17 mouse cellular contexts compared by ENCODE assay signal in the genomic region with DNA sequence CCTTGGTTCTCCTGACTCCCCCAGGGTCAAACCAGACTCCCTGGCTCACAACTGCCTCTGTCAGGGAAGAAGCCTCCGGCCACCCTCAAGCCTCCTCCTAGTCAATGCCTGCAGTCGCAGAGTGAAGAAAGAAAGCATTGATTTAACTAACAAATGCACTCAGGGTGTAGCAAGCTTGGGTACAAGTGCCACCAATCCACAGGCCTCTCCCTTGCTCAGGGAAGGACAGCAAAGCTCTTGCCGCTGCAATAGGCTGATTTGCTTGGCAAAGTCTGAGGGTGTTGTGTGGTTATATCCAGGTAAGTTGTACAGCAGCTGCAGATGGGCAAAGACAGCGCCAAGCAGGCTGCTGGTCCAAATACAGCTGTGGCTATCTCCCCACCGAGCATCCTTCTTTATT. TPM values are rescaled to one million over a fixed set of nuclear protein-coding genes. Genes with fewer than 3 reads are reported as not detected.
DNase-seq lines count a peak whose midpoint lies in the region; ATAC-seq and TF ChIP-seq lines count a peak whose summit lies in the region.
"Had no signal": no experiment of that assay in that cellular context is flagged by ENCODE, and none has a peak within 500 bp of the region (broad histone marks: within the 10 kb centered on the region; RNA-seq: fewer than 3 reads in every experiment).

No protein-coding gene starts in this region.

- no peak overlapping the region for H3K9ac ChIP-seq in hindbrain, postnatal 0 days (replicated peaks; ENCODE audit: low read length)
- H3K9ac ChIP-seq in midbrain, embryonic 12.5 days (replicated peaks) = no peak overlapping the region
- H3K9ac ChIP-seq in midbrain, postnatal 0 days (replicated peaks; ENCODE audit: low read length, poor library complexity, severe bottlenecking) = no peak overlapping the region
- no peak overlapping the region for H3K9ac ChIP-seq in intestine, embryonic 14.5 days (ENCODE audit: low read length)
- H3K9ac ChIP-seq in stomach, embryonic 15.5 days = no peak overlapping the region
- H3K9ac ChIP-seq: hindbrain, embryonic 14.5 days had no signal

- ATAC-seq in hindbrain, postnatal 0 days = no peak
- no peak for ATAC-seq in midbrain, embryonic 12.5 days (ENCODE audit: low FRiP score, low read depth)
- no peak for ATAC-seq in midbrain, postnatal 0 days (ENCODE audit: low FRiP score)
- no peak for ATAC-seq in intestine, embryonic 14.5 days (replicated peaks; ENCODE audit: low FRiP score, low TSS enrichment, low read depth)
- ATAC-seq in stomach, embryonic 15.5 days (ENCODE audit: insufficient read depth, low FRiP score, low read depth) = no peak

- H3K9me3 ChIP-seq in hindbrain, embryonic 10.5 days = no peaks in the 10 kb centered on the region
- H3K9me3 ChIP-seq in hindbrain, postnatal 0 days (ENCODE audit: low read length) = no peaks in the 10 kb centered on the region
- H3K9me3 ChIP-seq in midbrain, embryonic 12.5 days = no peaks in the 10 kb centered on the region
- no peaks in the 10 kb centered on the region for H3K9me3 ChIP-seq in midbrain, postnatal 0 days (ENCODE audit: low read length)
- H3K9me3 ChIP-seq in intestine, embryonic 14.5 days (ENCODE audit: control insufficient read depth, low read length) = no peaks in the 10 kb centered on the region
- no peaks in the 10 kb centered on the region for H3K9me3 ChIP-seq in stomach, embryonic 15.5 days
- H3K9me3 ChIP-seq: G1E; midbrain, embryonic 13.5 days; neural tube, embryonic 12.5 days had no signal

- peaks cover 8% of the 10 kb centered on the region for H3K27me3 ChIP-seq in hindbrain, embryonic 10.5 days (ENCODE audit: insufficient read depth, poor library complexity, severe bottlenecking)
- no peaks in the 10 kb centered on the region for H3K27me3 ChIP-seq in hindbrain, postnatal 0 days (ENCODE audit: insufficient read depth, low read length)
- H3K27me3 ChIP-seq in midbrain, embryonic 12.5 days = no peaks in the 10 kb centered on the region
- no peaks in the 10 kb centered on the region for H3K27me3 ChIP-seq in midbrain, postnatal 0 days (ENCODE audit: insufficient read depth, low read length)
- H3K27me3 ChIP-seq in intestine, embryonic 14.5 days (replicated peaks; ENCODE audit: control insufficient read depth, insufficient read depth, low read length) = no peaks in the 10 kb centered on the region
- H3K27me3 ChIP-seq in stomach, embryonic 15.5 days (replicated peaks) = no peaks in the 10 kb centered on the region
- H3K27me3 ChIP-seq: midbrain, embryonic 13.5 days; neural tube, embryonic 12.5 days had no signal

- peak overlapping the region; percentile 57 for H3K27ac ChIP-seq in hindbrain, embryonic 10.5 days
- no peak overlapping the region for H3K27ac ChIP-seq in hindbrain, postnatal 0 days
- H3K27ac ChIP-seq in midbrain, embryonic 12.5 days (replicated peaks) = 0 out of 2 replicates have a peak overlapping the region, but pooled peaks have one; percentile 3
- H3K27ac ChIP-seq in midbrain, postnatal 0 days (ENCODE audit: low read depth, low read length) = no peak overlapping the region
- H3K27ac ChIP-seq in intestine, embryonic 14.5 days (ENCODE audit: low read depth) = peak overlapping the region; percentile 84
- H3K27ac ChIP-seq in stomach, embryonic 15.5 days = peak overlapping the region; percentile 94
- H3K27ac ChIP-seq: hindbrain, embryonic 14.5 days; neural tube, embryonic 12.5 days had no signal

- H3K36me3 ChIP-seq in hindbrain, embryonic 10.5 days = no peaks in the 10 kb centered on the region
- H3K36me3 ChIP-seq in hindbrain, postnatal 0 days (ENCODE audit: insufficient read depth, low read length) = no peaks in the 10 kb centered on the region
- H3K36me3 ChIP-seq in midbrain, embryonic 12.5 days = no peaks in the 10 kb centered on the region
- H3K36me3 ChIP-seq in midbrain, postnatal 0 days (ENCODE audit: insufficient read depth, low read length) = no peaks in the 10 kb centered on the region
- H3K36me3 ChIP-seq in intestine, embryonic 14.5 days (ENCODE audit: control insufficient read depth, insufficient read depth, low read length) = no peaks in the 10 kb centered on the region
- no peaks in the 10 kb centered on the region for H3K36me3 ChIP-seq in stomach, embryonic 15.5 days
- H3K36me3 ChIP-seq: G1E; midbrain, embryonic 13.5 days; neural tube, embryonic 12.5 days had no signal

- peaks cover 23% of the 10 kb centered on the region for H3K4me1 ChIP-seq in hindbrain, embryonic 10.5 days (replicated peaks)
- H3K4me1 ChIP-seq in hindbrain, postnatal 0 days (ENCODE audit: insufficient read depth, low read length) = no peaks in the 10 kb centered on the region
- peaks cover 15% of the 10 kb centered on the region for H3K4me1 ChIP-seq in midbrain, embryonic 12.5 days
- H3K4me1 ChIP-seq in midbrain, postnatal 0 days (ENCODE audit: insufficient read depth, low read length) = no peaks in the 10 kb centered on the region
- H3K4me1 ChIP-seq in intestine, embryonic 14.5 days (replicated peaks; ENCODE audit: control insufficient read depth, insufficient read depth, low read length) = peaks cover 5% of the 10 kb centered on the region; the same call in 1 of the 2 replicates
- H3K4me1 ChIP-seq in stomach, embryonic 15.5 days = peaks cover 21% of the 10 kb centered on the region

- 26% methylated on average over 5 of the region's 5 CpGs for WGBS in hindbrain, embryonic 10.5 days
- WGBS in hindbrain, postnatal 0 days = 30% methylated on average over 5 of the region's 5 CpGs
- WGBS in midbrain, embryonic 12.5 days = 22% methylated on average over 5 of the region's 5 CpGs
- 29% methylated on average over 5 of the region's 5 CpGs for WGBS in midbrain, postnatal 0 days
- WGBS in intestine, embryonic 14.5 days = 38% methylated on average over 5 of the region's 5 CpGs
- 49% methylated on average over 5 of the region's 5 CpGs for WGBS in stomach, embryonic 15.5 days

- 0 out of 2 replicates have a peak overlapping the region, but pooled peaks have one; percentile 43 for H3K4me3 ChIP-seq in hindbrain, embryonic 10.5 days
- no peak overlapping the region for H3K4me3 ChIP-seq in hindbrain, postnatal 0 days (ENCODE audit: low read length)
- no peak overlapping the region for H3K4me3 ChIP-seq in midbrain, embryonic 12.5 days
- no peak overlapping the region for H3K4me3 ChIP-seq in midbrain, postnatal 0 days (ENCODE audit: low read depth, low read length)
- no peak overlapping the region for H3K4me3 ChIP-seq in intestine, embryonic 14.5 days (ENCODE audit: low read depth, low read length)
- no peak overlapping the region for H3K4me3 ChIP-seq in stomach, embryonic 15.5 days (replicated peaks)
- H3K4me3 ChIP-seq: neural tube, embryonic 12.5 days had no signal

- TF ChIP-seq CTCF in hindbrain, postnatal 0 days (IDR thresholded peaks at IDR 0.05; ENCODE audit: low read depth) = no peak
- TF ChIP-seq CTCF in midbrain, postnatal 0 days (IDR thresholded peaks at IDR 0.05) = no peak

- intact Hi-C loops in left cerebral cortex, postnatal 14 days (cut with DNase I) = no loop called here

- DNase-seq in hindbrain, embryonic 10.5 days (ENCODE audit: low spot score) = no peak
- no peak for DNase-seq in hindbrain, postnatal 0 days (ENCODE audit: low spot score)
- DNase-seq in midbrain, postnatal 0 days (ENCODE audit: low spot score) = no peak
- no peak for DNase-seq in intestine, embryonic 14.5 days (ENCODE audit: low spot score)
- DNase-seq in right cerebral cortex, postnatal 10 days (ENCODE audit: low spot score in 2 of 2) = no peak
- DNase-seq in left cerebral cortex, postnatal 14 days (ENCODE audit: low spot score in 2 of 2) = no peak
- DNase-seq: adrenal gland, postnatal 14 days; cerebellum, postnatal 25 days; gastrocnemius, postnatal 10 days had no signal

- no peak overlapping the region for H3K4me2 ChIP-seq in hindbrain, postnatal 0 days (ENCODE audit: low read depth, low read length)
- peak overlapping the region; percentile 49 for H3K4me2 ChIP-seq in midbrain, embryonic 12.5 days (replicated peaks)
- no peak overlapping the region for H3K4me2 ChIP-seq in midbrain, postnatal 0 days (ENCODE audit: low read depth, low read length, poor library complexity, severe bottlenecking)
- H3K4me2 ChIP-seq in intestine, embryonic 14.5 days (ENCODE audit: low read length) = peak overlapping the region; percentile 21; the same call in 1 of the 2 replicates
- H3K4me2 ChIP-seq in stomach, embryonic 15.5 days = no peak overlapping the region

RNA-seq across cellular contexts. Expression of a gene that starts 30.9 kb away (rescaled TPM):
- polyA plus RNA-seq in hindbrain, embryonic 10.5 days (2016; fragmentation: Nextera tagmentation; extraction: Ambion mirVana) = not detected in 2 replicates
- 42.6 and 66.3 TPM in 2 replicates for total RNA-seq in hindbrain, postnatal 0 days (2014; rRNA removed)
- polyA plus RNA-seq in hindbrain, postnatal 0 days (2015; fragmentation: Nextera tagmentation; extraction: Ambion mirVana) = 24.9 and 32.1 TPM in 2 replicates
- polyA plus RNA-seq in midbrain, embryonic 12.5 days (2016; fragmentation: Nextera tagmentation; extraction: Ambion mirVana) = not detected in 2 replicates
- 14.1 and 25.7 TPM in 2 replicates for total RNA-seq in midbrain, postnatal 0 days (2014; rRNA removed)
- 8.8 and 12.8 TPM in 2 replicates for polyA plus RNA-seq in midbrain, postnatal 0 days (2015; fragmentation: Nextera tagmentation; extraction: Ambion mirVana)
- polyA plus RNA-seq in intestine, embryonic 14.5 days (2014; fragmentation: Nextera tagmentation; extraction: Ambion mirVana) = 0.35 and 0.50 TPM in 2 replicates
- 0.35 and 0.78 TPM in 2 replicates for polyA plus RNA-seq in stomach, embryonic 15.5 days (2015; fragmentation: Nextera tagmentation; extraction: Ambion mirVana)
- total RNA-seq in left cerebral cortex, postnatal 14 days (2021) = 100 to 1,000 TPM; 148 to 163 TPM
- total RNA-seq: liver, adult 2 months had no signal
- polyA plus RNA-seq: G1E; heart, embryonic 14.5 days; liver, adult 2 months had no signal

RNA-seq across cellular contexts. Expression of a gene that starts 51.8 kb away (rescaled TPM):
- 61.1 and 95.3 TPM in 2 replicates for polyA plus RNA-seq in hindbrain, embryonic 10.5 days (2016; fragmentation: Nextera tagmentation; extraction: Ambion mirVana)
- 251 and 277 TPM in 2 replicates for total RNA-seq in hindbrain, postnatal 0 days (2014; rRNA removed)
- polyA plus RNA-seq in hindbrain, postnatal 0 days (2015; fragmentation: Nextera tagmentation; extraction: Ambion mirVana) = 329 and 369 TPM in 2 replicates
- 129 and 143 TPM in 2 replicates for polyA plus RNA-seq in midbrain, embryonic 12.5 days (2016; fragmentation: Nextera tagmentation; extraction: Ambion mirVana)
- total RNA-seq in midbrain, postnatal 0 days (2014; rRNA removed) = 317 and 384 TPM in 2 replicates
- polyA plus RNA-seq in midbrain, postnatal 0 days (2015; fragmentation: Nextera tagmentation; extraction: Ambion mirVana) = 399 and 418 TPM in 2 replicates
- polyA plus RNA-seq in intestine, embryonic 14.5 days (2014; fragmentation: Nextera tagmentation; extraction: Ambion mirVana) = 54.2 and 55.1 TPM in 2 replicates
- 54.9 and 55.4 TPM in 2 replicates for polyA plus RNA-seq in stomach, embryonic 15.5 days (2015; fragmentation: Nextera tagmentation; extraction: Ambion mirVana)
- total RNA-seq in left cerebral cortex, postnatal 14 days (2021) = 100 to 1,000 TPM; 329 to 359 TPM

RNA-seq across cellular contexts. Expression of a gene that starts 60.0 kb away (rescaled TPM):
- polyA plus RNA-seq in hindbrain, embryonic 10.5 days (2016; fragmentation: Nextera tagmentation; extraction: Ambion mirVana) = 1.9 and 2.5 TPM in 2 replicates
- 0.10 TPM in 1 of 2 replicates, not detected in the other for total RNA-seq in hindbrain, postnatal 0 days (2014; rRNA removed)
- 0.42 and 0.54 TPM in 2 replicates for polyA plus RNA-seq in hindbrain, postnatal 0 days (2015; fragmentation: Nextera tagmentation; extraction: Ambion mirVana)
- polyA plus RNA-seq in midbrain, embryonic 12.5 days (2016; fragmentation: Nextera tagmentation; extraction: Ambion mirVana) = 0.52 and 0.70 TPM in 2 replicates
- total RNA-seq in midbrain, postnatal 0 days (2014; rRNA removed) = 0.14 and 0.77 TPM in 2 replicates
- polyA plus RNA-seq in midbrain, postnatal 0 days (2015; fragmentation: Nextera tagmentation; extraction: Ambion mirVana) = 0.36 and 0.60 TPM in 2 replicates
- polyA plus RNA-seq in intestine, embryonic 14.5 days (2014; fragmentation: Nextera tagmentation; extraction: Ambion mirVana) = 160 and 169 TPM in 2 replicates
- polyA plus RNA-seq in stomach, embryonic 15.5 days (2015; fragmentation: Nextera tagmentation; extraction: Ambion mirVana) = 131 and 134 TPM in 2 replicates
- total RNA-seq in left cerebral cortex, postnatal 14 days (2021) = not detected
- total RNA-seq: G1E had no signal
- polyA plus RNA-seq: G1E had no signal

Comparison
In these comparisons a context has a peak if more than half of its experiments do, and no peak if none do; other contexts are left out.
1. H3K27ac ChIP-seq: peak in hindbrain, embryonic 10.5 days (single experiment), midbrain, embryonic 12.5 days (single experiment), intestine, embryonic 14.5 days (single experiment) and stomach, embryonic 15.5 days (single experiment); none in hindbrain, postnatal 0 days (single experiment) and midbrain, postnatal 0 days (single experiment).
2. H3K4me2 ChIP-seq: peak in midbrain, embryonic 12.5 days (single experiment) and intestine, embryonic 14.5 days (single experiment); none in hindbrain, postnatal 0 days (single experiment), midbrain, postnatal 0 days (single experiment) and stomach, embryonic 15.5 days (single experiment).
3. RNA of a gene that starts 60.0 kb away (polyA plus RNA-seq): 160 to 169 TPM in intestine, embryonic 14.5 days and 131 to 134 TPM in stomach, embryonic 15.5 days; 1.9 to 2.5 TPM in hindbrain, embryonic 10.5 days, 0.52 to 0.70 TPM in midbrain, embryonic 12.5 days, 0.36 to 0.60 TPM in midbrain, postnatal 0 days and 0.42 to 0.54 TPM in hindbrain, postnatal 0 days; every median in the first group is over 10 times any median in the second.